Mouse (Mus musculus) forebrain, embryonic 13.5 days (tissue): ENCODE measurements around the gene Mrps35. TPM values are rescaled to one million over a fixed set of nuclear protein-coding genes. Genes with fewer than 3 reads are reported as not detected.

Experiments
- ATAC-seq: fragments of 200-750 bp; cut with Nextera tagmentation; 2 replicates; pipeline ENCODE4 v1.8.0; 2017
- H3K27ac ChIP-seq: fragments of 300-500 bp; sonication (generic); 2 replicates; pipeline ENCODE4 v1.5.1; 2015; ENCODE audit warnings: inconsistent platforms, mild to moderate bottlenecking, moderate library complexity
- H3K27me3 ChIP-seq: fragments of 300-500 bp; sonication (generic); 2 replicates; pipeline ENCODE4 v1.6.1; 2015; ENCODE audit warnings: mild to moderate bottlenecking, inconsistent platforms
- H3K36me3 ChIP-seq: fragments of 300-500 bp; sonication (generic); 2 replicates; pipeline ENCODE4 v1.6.1; 2015; ENCODE audit warnings: mild to moderate bottlenecking, inconsistent platforms; ENCODE audit not compliant: poor library complexity, severe bottlenecking
- H3K4me1 ChIP-seq: fragments of 300-500 bp; sonication (generic); 2 replicates; pipeline ENCODE4 v1.6.1; 2015; ENCODE audit warnings: inconsistent platforms
- H3K4me2 ChIP-seq: fragments of 300-500 bp; sonication (generic); 2 replicates; pipeline ENCODE4 v1.6.1; 2015; ENCODE audit warnings: inconsistent platforms, mild to moderate bottlenecking, moderate library complexity
- H3K4me3 ChIP-seq: fragments of 300-500 bp; sonication (generic); 2 replicates; pipeline ENCODE4 v1.5.1; 2015; ENCODE audit warnings: mild to moderate bottlenecking, inconsistent platforms
- H3K9ac ChIP-seq: fragments of 300-500 bp; sonication (generic); 2 replicates; pipeline ENCODE4 v1.6.1; 2015; ENCODE audit warnings: mild to moderate bottlenecking, inconsistent platforms
- H3K9me3 ChIP-seq: fragments of 300-500 bp; sonication (generic); replicated peaks from 2 replicates; pipeline ENCODE4 v1.6.1; 2016; ENCODE audit warnings: inconsistent platforms
- WGBS: fragments of 180-500 bp; shearing (Covaris S2); methylation state at CpG from one replicate; pipeline ENCODE4 v1.1.7; 2015; 5-methylcytosine and 5-hydroxymethylcytosine counted together
- polyA plus RNA-seq: library from polyadenylated mRNA; unstranded; fragments of >200 nt; fragmentation: Nextera tagmentation; extraction: Ambion mirVana; gene quantifications from 2 replicates; pipeline ENCODE4 v1.2.1, GENCODE M21; 2015

Mrps35 gene
- polyA plus RNA-seq, 1 experiment from 2014 or later, result 99.0 TPM

GRCm38 (mm10) chr6:147064226-147064943 is 21.8 kb downstream of the Mrps35 start:
- Histone ChIP-seq H3K9me3 (no peaks in the 10 kb centered on the region), H3K36me3 (peaks cover 60% of the 10 kb centered on the region), H3K9ac (no peak overlapping the region), H3K4me2 (no peak overlapping the region), H3K4me3 (no peak overlapping the region), H3K27me3 (no peaks in the 10 kb centered on the region), H3K4me1 (peaks cover 16% of the 10 kb centered on the region), H3K27ac (no peak overlapping the region)
- no peak for ATAC-seq
- WGBS, result 94% methylated on average over 10 of the region's 10 CpGs

GRCm38 (mm10) chr6:147064944-147065261 is 22.3 kb downstream of the Mrps35 start:
- 98% methylated on average over 6 of the region's 6 CpGs for WGBS
- H3K4me2 ChIP-seq, result no peak overlapping the region

GRCm38 (mm10) chr6:147075808-147076387 is 33.3 kb downstream of the Mrps35 start:
- no peak overlapping the region for H3K9ac ChIP-seq
- no peak overlapping the region for H3K4me2 ChIP-seq
- H3K27me3 ChIP-seq, result no peaks in the 10 kb centered on the region
- H3K4me3 ChIP-seq, result no peak overlapping the region
- peak overlapping the region; percentile 41 for H3K27ac ChIP-seq
- no peaks in the 10 kb centered on the region for H3K9me3 ChIP-seq
- peaks cover 7% of the 10 kb centered on the region for H3K4me1 ChIP-seq
- peak; percentile 84 for ATAC-seq
- peaks cover 24% of the 10 kb centered on the region for H3K36me3 ChIP-seq
- WGBS, result 32% methylated on average over 5 of the region's 5 CpGs

More at GRCm38 (mm10) chr6:147064944-147065261, 22.3 kb downstream of the Mrps35 start:
- Histone ChIP-seq H3K36me3 (peaks cover 61% of the 10 kb centered on the region), H3K4me3 (no peak overlapping the region), H3K27me3 (no peaks in the 10 kb centered on the region), H3K4me1 (peaks cover 16% of the 10 kb centered on the region), H3K9me3 (no peaks in the 10 kb centered on the region), H3K9ac (no peak overlapping the region), H3K27ac (no peak overlapping the region)
- no peak for ATAC-seq

GRCm38 (mm10) chr6:147076878-147077277 is 34.3 kb downstream of the Mrps35 start:
- H3K4me2 ChIP-seq, result no peak overlapping the region
- H3K9me3 ChIP-seq, result no peaks in the 10 kb centered on the region
- ATAC-seq, result peak; percentile 60
- peaks cover 15% of the 10 kb centered on the region for H3K36me3 ChIP-seq
- peaks cover 7% of the 10 kb centered on the region for H3K4me1 ChIP-seq
- 74% methylated on average over 8 of the region's 8 CpGs for WGBS
- H3K27me3 ChIP-seq, result no peaks in the 10 kb centered on the region
- H3K9ac ChIP-seq, result no peak overlapping the region
- H3K4me3 ChIP-seq, result no peak overlapping the region
- H3K27ac ChIP-seq, result no peak overlapping the region

GRCm38 (mm10) chr6:147079919-147080318 is 37.4 kb downstream of the Mrps35 start:
- no peak overlapping the region for H3K4me3 ChIP-seq
- H3K4me2 ChIP-seq, result no peak overlapping the region
- no peak overlapping the region for H3K9ac ChIP-seq
- H3K27ac ChIP-seq, result no peak overlapping the region
- H3K36me3 ChIP-seq, result no peaks in the 10 kb centered on the region
- peaks cover 7% of the 10 kb centered on the region for H3K4me1 ChIP-seq
- H3K9me3 ChIP-seq, result no peaks in the 10 kb centered on the region
- H3K27me3 ChIP-seq, result no peaks in the 10 kb centered on the region
- 92% methylated on average over 10 of the region's 10 CpGs for WGBS
- no peak for ATAC-seq

GRCm38 (mm10) chr6:147085398-147086040 is 43.0 kb downstream of the Mrps35 start:
- Histone ChIP-seq H3K4me1 (peaks cover 14% of the 10 kb centered on the region), H3K9ac (no peak overlapping the region), H3K4me2 (no peak overlapping the region), H3K27ac (no peak overlapping the region), H3K9me3 (no peaks in the 10 kb centered on the region), H3K4me3 (no peak overlapping the region), H3K36me3 (no peaks in the 10 kb centered on the region), H3K27me3 (peaks cover 7% of the 10 kb centered on the region; the same call in 1 of the 2 replicates)
- no peak for ATAC-seq
- 56% methylated on average over 7 of the region's 7 CpGs for WGBS

GRCm38 (mm10) chr6:147086594-147087225 is 44.1 kb downstream of the Mrps35 start, which contains the start of gene Mansc4:
Gene Mansc4 (minus strand): TSS chr6:147087032.
- H3K27me3 ChIP-seq, result peaks cover 7% of the 10 kb centered on the region; the same call in 1 of the 2 replicates
- H3K27ac ChIP-seq, result no peak within 1 kb of the TSS
- H3K4me1 ChIP-seq, result peaks cover 17% of the 10 kb centered on the region
- peak within 1 kb of the TSS; percentile 63 for H3K4me2 ChIP-seq
- ATAC-seq, result 0 out of 2 replicates have a peak, but pooled peaks have one; percentile 14
- WGBS, result 13% methylated on average over 20 of the region's 20 CpGs
- peak within 1 kb of the TSS; percentile 26 for H3K4me3 ChIP-seq
- no peaks in the 10 kb centered on the region for H3K36me3 ChIP-seq
- H3K9me3 ChIP-seq, result no peaks in the 10 kb centered on the region
- H3K9ac ChIP-seq, result peak within 1 kb of the TSS; percentile 63

- Histone ChIP-seq H3K27me3 (peaks cover 7% of the 10 kb centered on the region; the same call in 1 of the 2 replicates), H3K9ac (no peak overlapping the region), H3K4me3 (no peak overlapping the region), H3K36me3 (no peaks in the 10 kb centered on the region), H3K4me1 (peaks cover 26% of the 10 kb centered on the region), H3K27ac (no peak overlapping the region), H3K9me3 (no peaks in the 10 kb centered on the region), H3K4me2 (no peak overlapping the region)
- no peak for ATAC-seq
- WGBS, result 45% methylated on average over 7 of the region's 7 CpGs
Measured at GRCm38 (mm10) chr6:147087736-147088135, 45.2 kb downstream of the Mrps35 start.

GRCm38 (mm10) chr6:147088517-147088916 is 46.0 kb downstream of the Mrps35 start:
- WGBS, result 80% methylated on average over 3 of the region's 3 CpGs

GRCm38 (mm10) chr6:147090191-147090590 is 47.6 kb downstream of the Mrps35 start:
- Histone ChIP-seq H3K4me2 (peak overlapping the region; percentile 97), H3K9me3 (no peaks in the 10 kb centered on the region), H3K4me1 (peaks cover 40% of the 10 kb centered on the region), H3K4me3 (peak overlapping the region; percentile 83), H3K36me3 (0 out of 2 replicates have a peak, but pooled peaks cover 4% of the 10 kb centered on the region), H3K27ac (no peak overlapping the region), H3K9ac (no peak overlapping the region), H3K27me3 (peaks cover 7% of the 10 kb centered on the region; the same call in 1 of the 2 replicates)
- 64% methylated on average over 5 of the region's 5 CpGs for WGBS
- ATAC-seq, result no peak

More at GRCm38 (mm10) chr6:147088517-147088916, 46.0 kb downstream of the Mrps35 start:
- H3K27ac ChIP-seq, result no peak overlapping the region
- H3K36me3 ChIP-seq, result no peaks in the 10 kb centered on the region
- no peak overlapping the region for H3K4me2 ChIP-seq
- H3K4me3 ChIP-seq, result no peak overlapping the region
- no peaks in the 10 kb centered on the region for H3K9me3 ChIP-seq
- no peak for ATAC-seq
- H3K9ac ChIP-seq, result no peak overlapping the region
- H3K27me3 ChIP-seq, result peaks cover 7% of the 10 kb centered on the region; the same call in 1 of the 2 replicates
- H3K4me1 ChIP-seq, result peaks cover 31% of the 10 kb centered on the region

- no peaks in the 10 kb centered on the region for H3K9me3 ChIP-seq
- peaks cover 7% of the 10 kb centered on the region; the same call in 1 of the 2 replicates for H3K27me3 ChIP-seq
- peak within 1 kb of the TSS; percentile 97 for H3K4me2 ChIP-seq
- peak within 1 kb of the TSS; percentile 83 for H3K4me3 ChIP-seq
- peaks cover 40% of the 10 kb centered on the region for H3K4me1 ChIP-seq
- ATAC-seq, result peak; percentile 92
- H3K36me3 ChIP-seq, result peaks cover 9% of the 10 kb centered on the region; the same call in 1 of the 2 replicates
- peak within 1 kb of the TSS; percentile 86 for H3K27ac ChIP-seq
- peak within 1 kb of the TSS; percentile 92 for H3K9ac ChIP-seq
- WGBS, result under 1% methylated on average over 96 of the region's 99 CpGs
Measured at GRCm38 (mm10) chr6:147091136-147092120, 48.9 kb downstream of the Mrps35 start, which contains the start of gene Klhl42. Gene Klhl42 (plus strand): TSS chr6:147091379.
